ENCODE assay signal across 8 mouse cellular contexts in genomic region chr3:152107149-152108002, GRCm38 (mm10). TPM values are rescaled to one million over a fixed set of nuclear protein-coding genes. Genes with fewer than 3 reads are reported as not detected.
DNase-seq lines count a peak whose midpoint lies in the region; ATAC-seq and TF ChIP-seq lines count a peak whose summit lies in the region.

No protein-coding gene starts in this region.

- TF ChIP-seq EP300 in liver, postnatal 0 days (IDR thresholded peaks at IDR 0.05; ENCODE audit: low read depth) = no peak

- DNase-seq in layer of hippocampus, adult 2 months (ENCODE audit: low spot score in 2 of 2) = no peak
- DNase-seq in layer of hippocampus, adult 11-12 months (ENCODE audit: low spot score) = no peak
- peak; percentile 24 for DNase-seq in cerebellum, adult 8-10 months
- DNase-seq in liver, postnatal 0 days = no peak
- DNase-seq in testis, postnatal 10 days (ENCODE audit: low spot score) = peak; percentile 56
- no peak for DNase-seq in layer of hippocampus, postnatal 36 days
- no peak for DNase-seq in left cerebral cortex, adult 9 months (ENCODE audit: low spot score in 2 of 2)

- peak overlapping the region; percentile 55; the same call in 1 of the 2 replicates for H3K27ac ChIP-seq in layer of hippocampus, adult 2 months
- no peak overlapping the region for H3K27ac ChIP-seq in liver, postnatal 0 days (ENCODE audit: low read depth)

- no peaks in the 10 kb centered on the region; the same call in 1 of the 2 replicates for H3K9me3 ChIP-seq in liver, postnatal 0 days (ENCODE audit: low read length)

- H3K4me3 ChIP-seq in layer of hippocampus, adult 2 months = peak overlapping the region; percentile 45
- H3K4me3 ChIP-seq in liver, postnatal 0 days (ENCODE audit: low read depth, low read length) = peak overlapping the region; percentile 6; the same call in 1 of the 2 replicates

- H3K9ac ChIP-seq in liver, postnatal 0 days (replicated peaks) = no peak overlapping the region

- no peaks in the 10 kb centered on the region; the same call in 1 of the 2 replicates for H3K36me3 ChIP-seq in liver, postnatal 0 days (replicated peaks; ENCODE audit: insufficient read depth, low read length)

- ATAC-seq in granulocyte monocyte progenitor cell, adult 5-6 weeks (replicated peaks; ENCODE audit: poor library complexity, severe bottlenecking) = peak; percentile 36; the same call in 1 of the 2 replicates
- no peak for ATAC-seq in liver, postnatal 0 days

- 25% methylated on average over 30 of the region's 30 CpGs for whole genome bisulfite sequencing in liver, postnatal 0 days (ENCODE audit: insufficient replicate concordance)

- H3K4me2 ChIP-seq in liver, postnatal 0 days (ENCODE audit: low read depth, low read length) = peak overlapping the region; percentile 52

- TF ChIP-seq CTCF in layer of hippocampus, adult 2 months (conservative IDR thresholded peaks at IDR 0.05) = no peak
- TF ChIP-seq CTCF in liver, postnatal 0 days (IDR thresholded peaks at IDR 0.05; ENCODE audit: low read depth) = no peak

- H3K4me1 ChIP-seq in liver, postnatal 0 days (ENCODE audit: insufficient read depth) = peaks cover 6% of the 10 kb centered on the region; the same call in 1 of the 2 replicates

- peaks cover 19% of the 10 kb centered on the region for H3K27me3 ChIP-seq in liver, postnatal 0 days (ENCODE audit: insufficient read depth, low read length)

RNA-seq across cellular contexts. Expression of gene Gipc2, which starts 58.7 kb away (rescaled TPM):
- total RNA-seq in layer of hippocampus, adult 2 months (2021) = 1 to 10 TPM in 1 of 2 experiments, under 1 TPM in 1; 0.98 to 1.3 TPM
- total RNA-seq in granulocyte monocyte progenitor cell, adult 5-6 weeks (2014; fragmentation: Nextera tagmentation) = not detected in 2 replicates
- total RNA-seq in granulocyte monocyte progenitor cell, adult 5-6 weeks (2017) = not detected in 2 replicates
- polyA plus RNA-seq in liver, postnatal 0 days (2015; fragmentation: Nextera tagmentation; extraction: Ambion mirVana) = 3.5 and 5.0 TPM in 2 replicates
- total RNA-seq in layer of hippocampus, postnatal 36 days (2021) = 1 to 10 TPM; 1.2 to 1.8 TPM

Comparison
In these comparisons a context has a peak if more than half of its experiments do, and no peak if none do; other contexts are left out.
1. DNase-seq: peak in cerebellum, adult 8-10 months (single experiment) and testis, postnatal 10 days (single experiment); none in layer of hippocampus, adult 2 months (0 of 2), layer of hippocampus, adult 11-12 months (single experiment), liver, postnatal 0 days (single experiment), layer of hippocampus, postnatal 36 days (0 of 2) and left cerebral cortex, adult 9 months (0 of 2).